16 mouse cellular contexts compared by ENCODE assay signal in the genomic region with DNA sequence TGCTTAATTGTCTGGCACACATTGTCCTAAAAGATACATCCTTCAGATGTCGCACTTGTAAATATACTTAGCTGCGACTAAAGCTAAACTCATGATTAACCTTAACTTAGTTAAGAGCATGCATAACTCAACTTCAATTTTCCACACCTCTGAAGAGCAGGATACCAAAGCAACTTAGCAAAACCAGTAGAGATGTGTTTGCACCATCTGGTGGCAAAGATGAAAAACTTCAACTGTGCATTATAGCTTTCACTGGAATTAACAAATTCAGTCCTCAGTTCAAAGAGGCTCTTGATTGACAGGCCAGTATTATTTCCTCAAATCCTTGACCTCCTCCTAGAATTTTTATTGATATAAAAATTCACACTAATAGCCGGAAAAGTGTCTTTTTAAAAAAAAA. TPM values are rescaled to one million over a fixed set of nuclear protein-coding genes. Genes with fewer than 3 reads are reported as not detected.
DNase-seq lines count a peak whose midpoint lies in the region; ATAC-seq and TF ChIP-seq lines count a peak whose summit lies in the region.
"Had no signal": no experiment of that assay in that cellular context is flagged by ENCODE, and none has a peak within 500 bp of the region (broad histone marks: within the 10 kb centered on the region; RNA-seq: fewer than 3 reads in every experiment).

No protein-coding gene starts in this region.

- no peak overlapping the region for H3K9ac ChIP-seq in lung, embryonic 14.5 days
- no peak overlapping the region for H3K9ac ChIP-seq in midbrain, postnatal 0 days (replicated peaks; ENCODE audit: low read length, poor library complexity, severe bottlenecking)

- H3K9me3 ChIP-seq in lung, embryonic 14.5 days (ENCODE audit: low read depth, low read length), result no peaks in the 10 kb centered on the region
- no peaks in the 10 kb centered on the region for H3K9me3 ChIP-seq in midbrain, postnatal 0 days (ENCODE audit: low read length)

- H3K4me2 ChIP-seq in lung, embryonic 14.5 days, result no peak overlapping the region
- H3K4me2 ChIP-seq in midbrain, postnatal 0 days (ENCODE audit: low read depth, low read length, poor library complexity, severe bottlenecking), result no peak overlapping the region
- H3K4me2 ChIP-seq: heart, embryonic 11.5 days had no signal

- no peaks in the 10 kb centered on the region for H3K4me1 ChIP-seq in lung, embryonic 14.5 days (ENCODE audit: insufficient read depth)
- no peaks in the 10 kb centered on the region for H3K4me1 ChIP-seq in lung, adult 2 months (ENCODE audit: control insufficient read depth, insufficient read depth, low read length)
- H3K4me1 ChIP-seq in midbrain, postnatal 0 days (ENCODE audit: insufficient read depth, low read length), result no peaks in the 10 kb centered on the region

- ATAC-seq in lung, embryonic 14.5 days (ENCODE audit: insufficient read depth), result no peak
- ATAC-seq in midbrain, postnatal 0 days (ENCODE audit: low FRiP score), result peak; percentile 59
- ATAC-seq: CD4-positive, CD25-positive, alpha-beta regulatory T cell, adult 4 months had no signal

- DNase-seq in cerebellum, postnatal 10 days, result peak; percentile 44 to 57
- no peak for DNase-seq in cerebellum, adult 11 months
- DNase-seq in lung, embryonic 14.5 days, result peak; percentile 39
- DNase-seq in lung, adult 2 months, result no peak
- DNase-seq in embryo, embryonic 11 days, result peak; percentile 19
- peak; percentile 61 for DNase-seq in midbrain, postnatal 0 days (ENCODE audit: low spot score)
- no peak for DNase-seq in urinary bladder, postnatal 36 days (ENCODE audit: low spot score in 2 of 2)
- DNase-seq in urinary bladder, postnatal 4 days (ENCODE audit: low spot score in 2 of 2), result no peak
- DNase-seq: adrenal gland, postnatal 25 days; kidney, adult 9 months; lung, postnatal 4 days had no signal

- no peak overlapping the region for H3K27ac ChIP-seq in lung, embryonic 14.5 days (ENCODE audit: low read depth)
- no peak overlapping the region for H3K27ac ChIP-seq in midbrain, postnatal 0 days (ENCODE audit: low read depth, low read length)

- no peak overlapping the region for H3K4me3 ChIP-seq in lung, embryonic 14.5 days (ENCODE audit: low read depth, low read length)
- no peak overlapping the region for H3K4me3 ChIP-seq in lung, adult 2 months (replicated peaks; ENCODE audit: extremely low read depth, low read depth, low read length)
- H3K4me3 ChIP-seq in midbrain, postnatal 0 days (ENCODE audit: low read depth, low read length), result no peak overlapping the region
- H3K4me3 ChIP-seq: erythroblast, embryonic 14.5 days had no signal

- TF ChIP-seq POLR2A in lung, adult 2 months (IDR thresholded peaks at IDR 0.05; ENCODE audit: borderline replicate concordance, extremely low read depth, low read depth, low read length), result no peak

- 72% methylated on average over 3 of the region's 3 CpGs for WGBS in lung, embryonic 14.5 days
- WGBS in lung, adult 2 months, result 78% methylated on average over 3 of the region's 3 CpGs
- 82% methylated on average over 3 of the region's 3 CpGs for WGBS in midbrain, postnatal 0 days

- TF ChIP-seq CTCF in lung, embryonic 14.5 days (IDR thresholded peaks at IDR 0.05; ENCODE audit: low read depth), result peak; percentile 59
- TF ChIP-seq CTCF in lung, adult 2 months (IDR thresholded peaks at IDR 0.05; ENCODE audit: insufficient read depth, low read length), result no peak
- peak; percentile 90 for TF ChIP-seq CTCF in midbrain, postnatal 0 days (IDR thresholded peaks at IDR 0.05)

- H3K27me3 ChIP-seq in lung, embryonic 14.5 days (ENCODE audit: insufficient read depth, low read length), result no peaks in the 10 kb centered on the region
- no peaks in the 10 kb centered on the region for H3K27me3 ChIP-seq in midbrain, postnatal 0 days (ENCODE audit: insufficient read depth, low read length)

- H3K36me3 ChIP-seq in lung, embryonic 14.5 days (ENCODE audit: insufficient read depth), result no peaks in the 10 kb centered on the region
- H3K36me3 ChIP-seq in midbrain, postnatal 0 days (ENCODE audit: insufficient read depth, low read length), result no peaks in the 10 kb centered on the region

RNA-seq across cellular contexts. Expression of gene Olfr1370, which starts 39.7 kb away (rescaled TPM):
- not detected in 2 replicates for polyA plus RNA-seq in lung, embryonic 14.5 days (2014; fragmentation: Nextera tagmentation; extraction: Ambion mirVana)
- polyA plus RNA-seq in lung, adult 2 months (2012; rRNA removed), result not detected in 2 replicates
- not detected in 2 replicates for total RNA-seq in midbrain, postnatal 0 days (2014; rRNA removed)
- not detected in 2 replicates for polyA plus RNA-seq in midbrain, postnatal 0 days (2015; fragmentation: Nextera tagmentation; extraction: Ambion mirVana)
- total RNA-seq: adrenal gland, postnatal 25 days; left cerebral cortex, postnatal 14 days had no signal
- polyA plus RNA-seq: CD4-positive, CD25-positive, alpha-beta regulatory T cell, adult 4 months; erythroblast, embryonic 14.5 days; heart, embryonic 11.5 days; stomach, embryonic 16.5 days had no signal

Comparison
In these comparisons a context has a peak if more than half of its experiments do, and no peak if none do; other contexts are left out.
1. DNase-seq: peak in cerebellum, postnatal 10 days (2 of 2), lung, embryonic 14.5 days (single experiment), embryo, embryonic 11 days (single experiment) and midbrain, postnatal 0 days (single experiment); none in cerebellum, adult 11 months (single experiment), lung, adult 2 months (single experiment), urinary bladder, postnatal 36 days (0 of 2) and urinary bladder, postnatal 4 days (0 of 2).